Mouse (Mus musculus): ENCODE results near the gene Nsmce3.

DNA sequence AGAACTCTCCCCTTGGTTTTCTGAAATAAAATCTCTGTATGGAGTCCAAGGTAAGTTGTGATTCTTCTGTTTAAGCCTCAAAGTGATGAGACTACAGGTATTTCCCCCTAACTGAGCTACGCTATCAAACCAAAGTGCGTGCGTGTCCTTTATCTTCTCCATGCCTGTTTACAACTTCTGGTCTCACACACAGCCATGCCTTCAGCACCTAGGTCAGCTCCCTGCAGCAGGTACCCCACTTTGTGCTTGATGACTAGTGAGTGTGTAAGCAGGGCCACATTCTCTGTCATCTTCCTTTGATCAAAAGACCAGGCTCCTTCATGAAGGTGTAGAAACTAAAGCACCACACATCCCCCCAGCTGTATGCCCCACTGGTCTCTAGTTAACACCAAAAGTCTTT is 22.0 kb downstream of the Nsmce3 start:
- TF ChIP-seq CTCF (IDR thresholded peaks at IDR 0.05; ENCODE audit: extremely low read depth, insufficient read length, insufficient replicate concordance, low read depth, low read length) (no peak), POLR2A (IDR thresholded peaks at IDR 0.05; ENCODE audit: low read depth, low read length) (no peak)

Measured in small intestine, adult 2 months (tissue).